Mouse (Mus musculus) heart, embryonic 13.5 days (tissue): ENCODE results near the gene Asb4. TPM values are rescaled to one million over a fixed set of nuclear protein-coding genes. Genes with fewer than 3 reads are reported as not detected.

ENCODE experiments used
- ATAC-seq: fragments of 200-750 bp; cut with Nextera tagmentation; 2 replicates; pipeline ENCODE4 v1.8.0; 2017; ENCODE audit warnings: moderate TSS enrichment; ENCODE audit not compliant: insufficient number of reproducible peaks, low FRiP score, low TSS enrichment; ENCODE audit errors: extremely low read depth
- H3K27ac ChIP-seq: fragments of 300-500 bp; sonication (generic); replicated peaks from 2 replicates; pipeline ENCODE4 v1.5.1; 2015; ENCODE audit warnings: moderate library complexity, mild to moderate bottlenecking, inconsistent platforms
- H3K27me3 ChIP-seq: fragments of 300-500 bp; sonication (generic); replicated peaks from 2 replicates; pipeline ENCODE4 v1.6.1; 2015; ENCODE audit warnings: mild to moderate bottlenecking, inconsistent platforms
- H3K36me3 ChIP-seq: fragments of 300-500 bp; sonication (generic); 2 replicates; pipeline ENCODE4 v1.6.1; 2015; ENCODE audit warnings: mild to moderate bottlenecking, inconsistent platforms
- H3K4me1 ChIP-seq: fragments of 300-500 bp; sonication (generic); 2 replicates; pipeline ENCODE4 v1.6.1; 2015; ENCODE audit warnings: inconsistent platforms
- H3K4me2 ChIP-seq: fragments of 300-500 bp; sonication (generic); 2 replicates; pipeline ENCODE4 v1.6.1; 2015; ENCODE audit warnings: inconsistent platforms, mild to moderate bottlenecking, moderate library complexity
- H3K4me3 ChIP-seq: fragments of 300-500 bp; sonication (generic); 2 replicates; pipeline ENCODE4 v1.5.1; 2015; ENCODE audit warnings: moderate library complexity, mild to moderate bottlenecking, inconsistent platforms
- H3K9ac ChIP-seq: fragments of 300-500 bp; sonication (generic); 2 replicates; pipeline ENCODE4 v1.6.1; 2015; ENCODE audit warnings: inconsistent platforms, mild to moderate bottlenecking, moderate library complexity
- H3K9me3 ChIP-seq: fragments of 300-500 bp; sonication (generic); 2 replicates; pipeline ENCODE4 v1.6.1; 2016; ENCODE audit warnings: inconsistent platforms
- WGBS: fragments of 180-500 bp; shearing (Covaris S2); methylation state at CpG from one replicate; pipeline ENCODE4 v1.1.7; 2015; ENCODE audit warnings: mixed read lengths; 5-methylcytosine and 5-hydroxymethylcytosine counted together
- polyA plus RNA-seq: library from polyadenylated mRNA; unstranded; fragments of >200 nt; fragmentation: Nextera tagmentation; extraction: Ambion mirVana; gene quantifications from 2 replicates; pipeline ENCODE4 v1.2.1, GENCODE M21; 2015

The Asb4 gene
- polyA plus RNA-seq, 1 experiment from 2014 or later = 31.4 TPM

DNA sequence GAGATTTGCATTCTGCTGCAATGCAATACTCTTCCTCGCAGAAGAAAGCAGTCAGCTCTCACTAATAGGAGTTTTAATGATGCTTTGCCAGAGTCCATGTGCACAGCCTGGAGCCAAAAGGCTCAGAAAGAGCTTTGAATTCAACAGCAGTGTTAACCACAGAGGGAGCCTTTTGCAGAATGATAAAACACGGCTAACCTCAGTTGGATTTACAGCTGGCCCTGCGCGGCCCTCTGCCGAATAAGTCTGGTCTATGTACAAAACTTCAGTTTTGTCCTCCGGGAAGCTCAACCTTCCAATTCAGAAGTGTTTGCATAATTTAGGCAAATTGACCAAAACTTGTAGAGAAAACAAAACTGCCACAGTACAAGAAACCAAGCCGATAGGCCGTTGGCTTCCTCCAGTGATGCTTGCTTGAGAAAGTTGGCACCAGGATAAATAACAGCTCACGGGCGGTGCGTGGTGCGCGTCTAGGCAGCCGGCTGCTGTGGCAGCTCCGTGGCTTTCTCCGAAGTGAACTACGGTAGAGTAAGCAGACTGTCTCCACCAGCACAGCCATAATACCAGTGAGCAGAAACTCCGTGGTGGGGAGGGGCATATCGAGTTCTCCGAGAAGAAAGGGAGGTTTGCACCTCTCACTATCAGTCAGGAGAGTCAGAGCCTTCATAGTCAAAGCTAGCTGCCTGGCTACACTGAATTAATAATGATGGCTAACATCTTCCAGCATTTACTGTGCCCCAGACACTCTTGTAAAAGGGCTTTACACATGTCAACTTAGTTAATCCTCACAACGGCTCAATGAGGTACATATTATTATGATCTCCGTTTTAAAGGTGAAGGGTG lies 3.2 kb upstream of the Asb4 start:
- peak overlapping the region; percentile 63 for H3K4me2 ChIP-seq
- no peak for ATAC-seq
- no peak overlapping the region for H3K27ac ChIP-seq
- H3K27me3 ChIP-seq = no peaks in the 10 kb centered on the region
- peaks cover 39% of the 10 kb centered on the region for H3K4me1 ChIP-seq
- H3K9ac ChIP-seq = peak overlapping the region; percentile 51
- no peaks in the 10 kb centered on the region for H3K9me3 ChIP-seq
- H3K4me3 ChIP-seq = peak overlapping the region; percentile 29
- 36% methylated on average over 22 of the region's 22 CpGs for WGBS
- H3K36me3 ChIP-seq = no peaks in the 10 kb centered on the region

DNA sequence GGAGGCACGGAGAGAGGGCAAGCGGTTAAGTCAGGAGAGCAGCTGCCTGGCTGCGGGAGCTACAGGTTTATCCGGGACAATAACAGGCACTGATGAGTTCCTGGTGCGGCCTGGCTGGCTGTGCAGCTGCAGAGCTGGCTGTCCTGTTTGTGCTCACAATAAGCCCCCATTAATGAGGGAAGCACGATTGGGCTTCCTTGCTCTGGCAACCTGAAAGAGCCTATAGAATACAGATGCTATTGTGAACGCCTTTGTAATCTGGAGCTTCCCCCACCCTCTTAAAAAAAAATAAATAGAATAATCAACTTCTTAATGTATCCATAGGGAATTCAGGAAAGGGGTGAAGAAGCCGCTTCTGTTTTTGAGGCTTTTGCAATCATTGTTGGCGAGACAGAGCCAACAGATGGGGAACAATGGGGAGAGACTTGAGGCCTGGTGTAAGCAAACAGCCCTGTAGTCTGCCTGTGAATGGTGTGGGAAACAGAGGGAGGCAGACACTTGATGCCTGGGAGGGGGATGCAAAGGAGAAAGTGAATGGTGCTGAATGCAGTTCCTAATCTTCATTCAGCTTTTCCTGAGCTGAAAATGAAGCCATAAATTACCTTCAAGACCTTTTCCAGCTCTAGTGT lies 2.4 kb upstream of the Asb4 start:
- WGBS = 34% methylated on average over 9 of the region's 9 CpGs
- Histone ChIP-seq H3K4me1 (peaks cover 39% of the 10 kb centered on the region), H3K4me3 (peak overlapping the region; percentile 29), H3K36me3 (no peaks in the 10 kb centered on the region), H3K9me3 (no peaks in the 10 kb centered on the region), H3K27me3 (no peaks in the 10 kb centered on the region), H3K9ac (peak overlapping the region; percentile 51), H3K4me2 (peak overlapping the region; percentile 63), H3K27ac (no peak overlapping the region)
- no peak for ATAC-seq

DNA sequence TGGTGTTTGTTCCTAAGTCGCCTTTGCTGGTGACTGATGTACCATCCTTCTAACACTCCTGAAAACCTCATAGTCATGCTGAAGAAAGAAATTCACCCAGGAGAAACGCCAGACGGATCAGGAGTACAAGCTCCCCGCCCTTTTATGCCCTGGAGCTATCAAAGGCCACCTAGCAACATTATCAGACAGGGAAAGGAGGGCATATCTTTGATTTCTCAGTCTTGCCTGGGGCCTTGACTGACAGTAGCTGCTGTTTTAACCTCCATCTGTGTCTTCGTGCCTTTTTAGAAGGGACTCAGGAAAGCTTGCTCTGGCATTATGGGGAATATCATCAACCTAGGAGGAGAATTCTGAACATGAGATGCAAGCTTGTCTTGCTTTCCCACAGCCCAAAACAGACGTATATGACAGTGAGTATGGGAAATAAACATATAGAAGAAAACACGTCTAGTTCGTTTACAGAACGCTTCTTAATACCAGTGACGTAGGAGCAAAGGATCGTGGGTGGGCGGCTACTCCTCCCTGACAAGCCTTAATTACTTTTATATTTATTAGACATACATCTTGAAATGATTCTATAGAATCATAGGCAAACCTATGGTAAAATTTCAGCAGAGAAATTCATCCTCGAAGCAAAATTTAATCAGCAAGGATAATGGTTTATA lies 1.1 kb upstream of the Asb4 start:
- ATAC-seq = no peak
- Histone ChIP-seq H3K9ac (no peak overlapping the region), H3K27ac (no peak overlapping the region), H3K27me3 (no peaks in the 10 kb centered on the region), H3K36me3 (no peaks in the 10 kb centered on the region), H3K9me3 (no peaks in the 10 kb centered on the region), H3K4me2 (peak overlapping the region; percentile 83; the same call in 1 of the 2 replicates), H3K4me3 (no peak overlapping the region), H3K4me1 (peaks cover 39% of the 10 kb centered on the region)
- 43% methylated on average over 13 of the region's 13 CpGs for WGBS

DNA sequence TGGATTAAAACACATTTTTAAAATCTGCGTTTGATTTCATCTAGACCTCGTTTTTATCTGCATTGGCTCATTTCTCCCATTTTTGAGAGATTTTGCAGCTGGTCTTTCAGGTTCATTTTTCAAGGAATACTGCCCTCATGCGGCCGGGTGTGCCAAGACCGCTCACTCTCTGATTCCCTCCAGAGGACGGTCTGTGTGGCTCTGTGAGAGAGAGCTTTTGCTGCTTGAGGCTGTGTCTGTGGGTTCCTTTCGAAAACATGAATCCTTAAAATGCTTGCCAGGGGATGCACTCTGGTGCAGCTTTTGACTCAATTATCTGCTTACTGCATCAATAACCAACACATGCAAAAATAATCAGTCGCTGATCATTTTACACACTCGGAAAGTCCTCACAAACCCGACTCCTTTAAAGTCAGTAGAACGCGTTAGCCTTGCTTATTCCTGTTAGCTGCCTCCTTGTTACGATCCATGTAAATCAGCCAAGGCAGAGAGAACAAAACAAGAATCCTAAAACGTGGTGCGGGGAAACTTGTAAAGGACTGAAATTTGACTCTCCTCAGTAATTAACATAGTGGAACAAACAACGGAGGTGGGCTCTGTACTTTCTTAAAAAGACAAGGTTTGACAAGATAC lies 487 bp upstream of the Asb4 start:
- 2% methylated on average over 16 of the region's 16 CpGs for WGBS
- Histone ChIP-seq H3K9ac (peak overlapping the region; percentile 75), H3K9me3 (no peaks in the 10 kb centered on the region), H3K36me3 (no peaks in the 10 kb centered on the region), H3K4me2 (peak overlapping the region; percentile 83), H3K4me3 (peak overlapping the region; percentile 51), H3K4me1 (peaks cover 39% of the 10 kb centered on the region), H3K27me3 (no peaks in the 10 kb centered on the region), H3K27ac (peak overlapping the region; percentile 53)
- ATAC-seq = no peak

DNA sequence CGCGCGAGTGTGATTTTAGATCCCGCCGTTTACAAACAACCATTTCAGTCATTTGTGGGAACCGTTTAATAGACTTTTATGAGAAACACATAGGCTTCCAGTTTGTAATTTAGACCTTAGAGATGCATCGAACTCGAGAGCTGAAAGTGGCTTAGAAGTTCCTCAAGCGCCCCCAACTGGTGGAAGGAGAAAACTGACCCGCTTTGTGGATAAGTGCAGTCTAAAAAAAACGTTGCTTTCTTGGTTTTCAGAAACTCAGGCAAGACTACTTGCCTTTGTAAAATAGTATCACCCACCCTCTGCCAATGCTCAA lies 948 bp downstream of the Asb4 start:
- Histone ChIP-seq H3K4me3 (peak overlapping the region; percentile 51), H3K36me3 (no peaks in the 10 kb centered on the region), H3K4me2 (peak overlapping the region; percentile 83), H3K9me3 (no peaks in the 10 kb centered on the region), H3K4me1 (peaks cover 39% of the 10 kb centered on the region), H3K27me3 (no peaks in the 10 kb centered on the region), H3K27ac (no peak overlapping the region), H3K9ac (peak overlapping the region; percentile 75)
- 2% methylated on average over 11 of the region's 11 CpGs for WGBS
- no peak for ATAC-seq

DNA sequence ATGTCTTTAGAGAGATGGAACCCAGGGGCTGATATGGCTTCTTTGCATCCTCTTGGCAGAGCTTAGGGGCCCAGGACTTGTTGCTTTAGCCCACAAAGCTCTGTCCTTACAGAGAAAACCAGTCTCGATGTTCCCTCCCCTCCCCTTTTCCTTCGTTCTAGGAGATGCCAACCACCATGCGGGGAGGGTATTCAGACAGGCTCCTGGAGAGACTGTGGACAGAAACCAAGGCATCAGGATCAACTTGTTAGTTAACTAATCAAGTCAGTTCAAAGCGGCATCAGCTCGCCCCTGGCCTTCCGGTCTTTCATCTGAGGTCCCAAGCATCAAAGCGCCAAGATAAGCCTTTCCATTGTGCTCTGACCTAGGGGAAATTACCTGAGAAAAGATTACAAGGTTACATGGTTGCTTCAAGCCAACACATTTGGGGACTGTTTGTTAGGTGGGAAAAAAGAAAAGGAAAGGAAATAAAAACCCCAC lies 2.0 kb downstream of the Asb4 start:
- H3K27me3 ChIP-seq = no peaks in the 10 kb centered on the region
- no peak overlapping the region for H3K27ac ChIP-seq
- 33% methylated on average over 7 of the region's 7 CpGs for WGBS
- H3K4me3 ChIP-seq = no peak overlapping the region
- no peak overlapping the region for H3K4me2 ChIP-seq
- H3K9me3 ChIP-seq = no peaks in the 10 kb centered on the region
- H3K4me1 ChIP-seq = peaks cover 37% of the 10 kb centered on the region
- no peaks in the 10 kb centered on the region for H3K36me3 ChIP-seq
- no peak for ATAC-seq
- no peak overlapping the region for H3K9ac ChIP-seq

DNA sequence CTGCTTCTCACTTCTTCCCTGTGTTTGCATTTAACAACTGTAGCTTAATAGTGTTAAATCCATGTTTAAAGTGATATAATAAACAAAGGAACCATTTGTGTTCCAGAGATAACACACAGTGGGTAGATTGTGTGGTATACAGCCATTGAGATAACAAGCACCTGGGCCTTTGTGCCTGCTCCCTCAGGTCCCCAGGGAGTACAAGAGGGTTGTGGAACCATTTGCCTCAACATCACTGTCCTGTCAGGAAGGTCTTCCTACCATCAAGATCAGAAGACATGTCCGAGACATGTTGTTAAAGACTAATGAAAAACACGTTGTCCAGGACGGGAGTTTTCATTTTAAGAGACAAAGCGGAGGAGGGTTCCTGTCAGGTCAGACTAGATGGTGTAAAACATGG lies 3.3 kb downstream of the Asb4 start:
- H3K27ac ChIP-seq = no peak overlapping the region
- no peak for ATAC-seq
- no peaks in the 10 kb centered on the region for H3K27me3 ChIP-seq
- no peak overlapping the region for H3K4me2 ChIP-seq
- peaks cover 28% of the 10 kb centered on the region for H3K4me1 ChIP-seq
- H3K4me3 ChIP-seq = no peak overlapping the region
- 74% methylated on average over 4 of the region's 4 CpGs for WGBS
- no peak overlapping the region for H3K9ac ChIP-seq
- H3K9me3 ChIP-seq = no peaks in the 10 kb centered on the region
- H3K36me3 ChIP-seq = no peaks in the 10 kb centered on the region

DNA sequence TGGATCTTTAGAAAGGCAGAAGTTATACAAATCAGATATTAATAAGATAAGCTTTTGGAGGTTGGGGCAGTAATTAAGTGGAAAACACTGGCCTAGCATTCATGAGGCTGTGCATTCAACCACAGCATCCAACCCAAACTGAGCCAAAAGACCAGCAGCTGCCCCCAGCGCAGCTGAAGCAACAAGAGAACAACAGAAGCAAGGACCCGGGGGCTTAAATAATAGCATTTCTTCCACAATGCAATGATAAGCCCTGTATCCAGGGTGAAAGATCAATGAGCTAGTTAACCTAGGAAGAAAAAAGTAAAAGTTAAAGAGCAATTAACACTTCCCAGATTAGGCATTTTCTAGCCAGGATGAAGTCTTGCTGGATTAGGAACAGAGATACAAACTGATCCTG lies 4.2 kb downstream of the Asb4 start:
- WGBS = 75% methylated on average over 2 of the region's 2 CpGs
- no peaks in the 10 kb centered on the region for H3K36me3 ChIP-seq

DNA sequence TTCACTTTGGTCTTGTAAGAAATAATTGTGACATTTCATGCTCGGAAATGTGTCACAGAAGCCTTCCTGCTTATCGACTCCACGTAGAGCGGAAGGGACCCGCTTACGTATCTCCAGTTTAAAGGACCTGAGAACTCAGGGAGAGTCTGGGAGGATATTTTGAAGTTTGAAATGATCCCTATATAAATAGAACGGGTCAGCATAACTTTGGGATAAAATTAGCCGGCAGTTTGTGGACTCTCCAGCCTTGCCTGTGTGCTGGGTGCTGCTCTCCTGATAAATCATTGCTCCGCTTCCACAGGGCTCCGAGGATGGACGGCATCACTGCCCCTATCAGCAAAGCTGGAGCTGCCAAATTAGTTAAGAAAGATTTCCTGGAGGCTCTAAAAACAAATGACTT lies 7.1 kb downstream of the Asb4 start:
- Histone ChIP-seq H3K27ac (peak overlapping the region; percentile 88), H3K4me3 (peak overlapping the region; percentile 55), H3K4me2 (peak overlapping the region; percentile 74), H3K4me1 (peaks cover 37% of the 10 kb centered on the region), H3K9ac (peak overlapping the region; percentile 78), H3K27me3 (no peaks in the 10 kb centered on the region), H3K36me3 (no peaks in the 10 kb centered on the region), H3K9me3 (no peaks in the 10 kb centered on the region)
- ATAC-seq = no peak
- WGBS = 2% methylated on average over 11 of the region's 11 CpGs

More for the DNA sequence above, 4.2 kb downstream of the Asb4 start:
- H3K4me2 ChIP-seq = no peak overlapping the region
- H3K9ac ChIP-seq = no peak overlapping the region
- no peak overlapping the region for H3K4me3 ChIP-seq
- ATAC-seq = no peak
- H3K9me3 ChIP-seq = no peaks in the 10 kb centered on the region
- H3K27me3 ChIP-seq = no peaks in the 10 kb centered on the region
- H3K4me1 ChIP-seq = peaks cover 25% of the 10 kb centered on the region
- H3K27ac ChIP-seq = no peak overlapping the region

DNA sequence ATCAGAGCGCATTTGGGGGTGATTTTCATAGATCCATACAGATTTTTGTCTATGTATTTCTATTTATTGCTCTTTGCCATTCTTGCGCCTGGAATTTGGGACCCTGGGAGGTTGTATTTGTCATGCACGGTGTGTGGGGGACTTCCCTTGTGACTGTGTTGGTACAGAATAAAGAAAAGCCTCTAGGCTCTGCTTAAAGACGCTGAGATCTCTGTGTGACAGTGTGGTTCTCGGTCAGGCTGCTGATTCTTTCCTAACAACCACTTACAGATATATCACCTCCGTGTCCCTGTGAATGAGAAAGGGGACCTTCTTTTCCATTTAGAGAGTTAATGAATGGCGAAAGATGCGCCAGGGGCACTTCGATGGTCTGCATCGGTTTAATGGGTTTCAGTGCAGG lies 7.8 kb downstream of the Asb4 start:
- peak overlapping the region; percentile 88 for H3K27ac ChIP-seq
- 14% methylated on average over 10 of the region's 10 CpGs for WGBS

DNA sequence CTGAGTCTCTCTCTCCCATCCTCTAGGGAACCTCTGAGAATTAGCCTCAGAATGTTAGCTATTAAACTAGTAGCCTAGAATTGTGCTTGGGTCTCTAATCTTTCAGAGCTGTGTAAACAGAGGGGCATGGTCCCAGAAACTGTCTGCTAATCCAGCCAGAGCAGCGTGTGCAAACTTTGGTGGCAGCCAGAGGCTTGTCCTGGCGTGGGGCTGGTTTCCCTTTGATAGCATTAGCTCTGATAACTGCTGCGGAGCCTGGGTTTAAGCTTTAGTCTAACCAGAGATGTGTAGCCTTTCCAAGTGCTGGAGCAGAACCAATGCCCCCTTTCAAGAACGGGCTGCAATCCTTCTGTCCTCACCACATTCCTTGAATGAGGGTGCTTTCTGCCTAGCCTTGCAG lies 11.8 kb downstream of the Asb4 start:
- 4% methylated on average over 4 of the region's 4 CpGs for WGBS
- Histone ChIP-seq H3K4me2 (peak overlapping the region; percentile 44), H3K36me3 (0 out of 2 replicates have a peak, but pooled peaks cover 3% of the 10 kb centered on the region), H3K9ac (peak overlapping the region; percentile 48; the same call in 1 of the 2 replicates), H3K27me3 (no peaks in the 10 kb centered on the region), H3K4me1 (peaks cover 56% of the 10 kb centered on the region), H3K4me3 (no peak overlapping the region), H3K27ac (peak overlapping the region; percentile 26; the same call in 1 of the 2 replicates), H3K9me3 (no peaks in the 10 kb centered on the region)
- no peak for ATAC-seq

More for the DNA sequence above, 7.8 kb downstream of the Asb4 start:
- H3K4me1 ChIP-seq = peaks cover 44% of the 10 kb centered on the region
- ATAC-seq = no peak
- H3K4me3 ChIP-seq = peak overlapping the region; percentile 55
- H3K9ac ChIP-seq = peak overlapping the region; percentile 78
- no peaks in the 10 kb centered on the region for H3K9me3 ChIP-seq
- no peaks in the 10 kb centered on the region for H3K27me3 ChIP-seq
- peak overlapping the region; percentile 74 for H3K4me2 ChIP-seq
- H3K36me3 ChIP-seq = no peaks in the 10 kb centered on the region
